Mouse (Mus musculus) right cerebral cortex, postnatal 14 days (tissue): ENCODE results near the gene Cgnl1.
A peak's percentile ranks its signal among the peaks of the same experiment; 100 is the strongest.

Experiments used
- DNase-seq: peaks from one replicate; pipeline ENCODE4 v3.0.0; 2022

Cgnl1 gene

GRCm38 (mm10) chr9:71617363-71617762 is 154.0 kb downstream of the Cgnl1 start:
- DNase-seq = peak; percentile 49

- peak; percentile 81 for DNase-seq
These were observed 155.2 kb downstream of the Cgnl1 start for GRCm38 (mm10) chr9:71616185-71616584.

- DNase-seq = peak; percentile 50
These were observed 156.8 kb downstream of the Cgnl1 start for GRCm38 (mm10) chr9:71614643-71615042.

DNA sequence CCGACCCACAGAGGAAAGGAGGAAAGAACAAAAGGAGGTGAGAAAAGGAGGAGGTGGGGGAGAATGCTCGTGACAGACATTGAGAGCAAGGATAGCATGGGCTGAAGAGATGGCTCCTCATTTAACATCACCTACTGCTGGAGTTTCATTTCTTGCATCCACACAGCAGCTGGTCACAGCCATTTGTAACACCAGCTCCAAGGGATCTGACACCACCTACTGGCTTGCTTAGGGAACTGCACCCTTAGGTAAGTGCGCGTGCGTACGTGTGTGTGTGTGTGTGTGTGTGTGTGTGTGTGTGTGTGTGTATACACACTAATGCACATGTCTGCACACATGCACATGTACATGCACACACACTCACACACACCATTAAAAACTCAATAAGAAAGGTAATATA is 158.4 kb downstream of the Cgnl1 start:
- DNase-seq = no peak

- no peak for DNase-seq
These were observed 159.5 kb downstream of the Cgnl1 start for GRCm38 (mm10) chr9:71611876-71612275.

GRCm38 (mm10) chr9:71609010-71609409 is 162.4 kb downstream of the Cgnl1 start:
- DNase-seq = no peak

DNA sequence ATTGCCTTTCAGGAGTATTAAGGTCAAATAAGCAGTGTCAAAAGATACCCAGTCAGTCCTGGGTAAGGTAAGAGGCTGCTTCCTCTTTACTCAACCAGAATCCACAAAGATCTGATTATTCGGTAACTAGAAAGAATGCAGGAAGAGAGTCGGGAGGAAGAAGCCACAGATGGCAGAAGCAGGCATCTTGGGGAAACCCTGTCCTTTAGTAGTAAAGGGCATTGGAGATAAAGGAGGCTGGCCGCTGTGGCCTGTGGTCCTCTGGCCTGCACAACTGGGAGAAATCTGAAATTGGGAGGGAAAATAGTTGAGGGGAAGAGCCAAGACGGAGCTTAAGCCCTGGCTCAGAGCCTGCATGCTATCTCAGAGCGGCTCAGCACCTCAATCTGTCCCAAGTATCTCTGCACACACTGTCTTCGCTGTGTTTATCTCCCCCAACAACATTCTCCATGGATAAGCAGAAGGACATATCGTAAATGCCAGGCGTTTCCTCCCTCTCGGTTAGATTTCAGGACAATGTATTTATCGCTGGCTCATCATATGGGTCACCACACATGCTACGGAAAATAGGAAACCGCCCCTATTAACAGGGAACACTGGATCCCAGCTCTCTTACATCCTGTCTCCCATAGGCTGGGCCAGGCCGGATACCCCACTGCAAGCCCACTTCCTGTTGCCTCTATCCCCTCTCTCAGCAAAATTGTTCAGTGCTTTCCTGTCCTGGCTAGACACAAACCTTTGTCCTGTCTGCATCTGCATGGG is 164.9 kb downstream of the Cgnl1 start:
- no peak for DNase-seq

DNA sequence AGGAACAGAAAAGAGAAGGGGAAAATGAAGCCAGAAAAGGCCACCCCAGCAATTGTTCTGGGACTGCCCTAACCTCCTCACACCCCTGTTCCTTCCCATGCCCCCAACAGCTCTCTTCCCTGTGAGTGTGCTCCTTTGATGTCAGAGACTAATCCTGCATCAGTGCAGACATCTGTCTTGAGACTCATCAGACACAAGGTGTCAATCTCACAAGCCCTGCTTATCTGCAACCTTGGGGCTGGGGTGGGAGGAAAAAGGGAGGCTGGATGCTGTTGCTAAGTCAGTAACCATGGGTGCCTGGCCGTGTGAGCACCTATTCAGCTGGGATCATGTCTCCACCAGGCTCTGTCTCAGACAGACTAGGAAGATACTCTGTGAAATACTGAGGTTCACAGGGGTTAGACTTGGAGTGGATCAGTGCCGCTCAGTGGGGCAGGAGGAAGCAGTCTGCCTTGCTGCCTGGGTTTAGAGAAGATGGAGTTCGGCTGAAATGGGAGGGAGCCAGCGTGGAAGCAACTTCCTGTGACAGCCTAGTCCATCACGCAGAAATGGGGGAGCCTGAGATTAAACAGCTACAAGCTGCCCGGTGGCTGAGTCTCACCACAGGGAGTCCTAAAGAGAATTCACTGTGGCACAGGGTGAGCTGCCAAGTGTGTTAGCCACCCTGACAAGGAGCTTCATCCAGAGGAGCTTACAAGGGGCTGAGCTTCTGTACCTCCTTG is 166.3 kb downstream of the Cgnl1 start:
- no peak for DNase-seq

- DNase-seq = no peak
These were observed 171.5 kb downstream of the Cgnl1 start for GRCm38 (mm10) chr9:71599861-71600260.

DNA sequence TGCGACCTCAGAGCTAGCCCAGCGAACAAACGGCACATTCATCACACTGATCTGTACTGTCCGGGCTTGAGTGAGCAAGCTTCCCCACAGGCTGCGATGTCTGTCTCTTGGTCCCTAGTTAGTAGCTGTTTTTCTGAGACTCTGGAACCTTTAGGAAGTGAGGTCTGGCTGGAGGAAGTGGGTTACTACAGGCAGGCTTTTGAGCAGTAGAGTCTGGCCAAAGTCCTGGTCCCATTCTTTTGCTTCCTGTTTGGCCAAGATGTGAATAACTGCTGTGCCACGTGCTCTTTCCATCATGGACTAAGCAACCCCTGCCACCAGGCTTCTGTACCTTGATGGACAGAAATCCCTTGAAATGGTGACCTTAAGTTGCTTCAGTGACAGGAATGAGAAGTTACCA is 174.5 kb downstream of the Cgnl1 start:
- DNase-seq = no peak

- DNase-seq = no peak
These were observed 178.7 kb downstream of the Cgnl1 start for GRCm38 (mm10) chr9:71592577-71593285.

- DNase-seq = peak; percentile 61
These were observed 179.4 kb downstream of the Cgnl1 start, which contains the start of gene Myzap for GRCm38 (mm10) chr9:71591938-71592548. Myzap (minus strand) TSS chr9:71592360.

- DNase-seq = no peak
These were observed 180.3 kb downstream of the Cgnl1 start for GRCm38 (mm10) chr9:71591106-71591505.

- no peak for DNase-seq
These were observed 181.6 kb downstream of the Cgnl1 start for GRCm38 (mm10) chr9:71589771-71590170.

DNA sequence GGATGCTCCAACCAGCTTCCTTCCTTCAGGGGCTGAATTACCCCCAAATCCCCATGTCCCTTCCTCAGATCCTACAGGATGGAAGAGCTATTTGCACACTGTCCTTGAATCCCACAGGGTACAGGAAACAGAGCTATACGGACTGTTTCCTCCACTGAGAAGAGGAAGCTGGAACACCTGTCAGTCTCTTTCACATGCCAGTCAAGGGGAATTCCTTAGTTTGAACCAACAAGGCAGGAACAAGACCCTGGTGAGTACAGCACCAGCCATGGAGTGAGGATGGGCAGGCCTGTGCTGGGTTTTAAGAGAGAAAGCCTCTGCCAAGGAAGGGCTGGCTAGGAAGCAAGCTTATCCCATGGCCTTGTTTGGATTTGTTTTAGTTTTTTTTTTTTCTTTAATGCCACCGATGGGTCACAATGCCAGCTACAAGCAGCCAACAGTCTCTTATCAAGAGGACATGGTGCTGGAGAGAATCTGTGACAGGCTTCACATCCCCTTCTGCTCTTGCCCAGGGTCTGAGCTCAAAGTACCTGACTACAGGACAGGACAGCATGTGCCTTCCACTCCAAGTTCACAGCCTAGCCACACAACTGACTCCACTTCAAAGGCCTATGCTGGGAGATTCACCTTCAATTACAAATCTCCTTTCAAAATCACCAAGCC is 182.3 kb downstream of the Cgnl1 start:
- no peak for DNase-seq

- no peak for DNase-seq
These were observed 185.0 kb downstream of the Cgnl1 start for GRCm38 (mm10) chr9:71586408-71586807.

- DNase-seq = no peak
These were observed 188.6 kb downstream of the Cgnl1 start for GRCm38 (mm10) chr9:71582771-71583170.

DNA sequence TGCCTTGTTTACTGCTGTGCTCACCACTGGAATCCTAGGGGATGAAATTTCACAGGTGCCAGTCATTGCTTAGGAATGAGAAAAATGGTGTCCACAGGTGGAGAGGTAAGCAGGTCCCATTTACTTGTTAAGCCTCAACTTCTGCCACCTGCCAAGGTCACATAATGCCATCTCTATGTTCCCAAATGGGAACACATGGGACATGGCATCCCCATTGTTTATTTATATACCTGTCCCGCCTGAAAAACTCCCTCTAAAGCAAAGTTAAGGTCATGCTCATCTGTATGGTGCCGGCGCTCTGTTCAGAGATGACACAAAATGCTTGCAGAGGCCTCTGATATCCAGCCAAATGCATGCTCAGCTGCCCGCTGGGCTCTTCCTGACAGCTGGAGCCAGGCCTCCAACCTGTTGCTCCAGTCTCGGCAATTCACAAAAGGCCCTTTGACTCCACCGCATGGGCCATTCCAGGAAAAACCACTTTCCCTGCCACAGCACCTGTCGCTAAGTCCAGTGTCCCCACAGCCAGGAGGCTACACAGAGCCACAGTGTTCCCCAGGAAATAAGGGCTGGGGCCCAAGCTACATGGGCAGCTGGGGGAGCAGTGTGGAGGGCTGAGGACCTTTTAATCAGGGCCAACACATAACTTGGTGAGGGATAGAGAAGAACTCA is 192.4 kb downstream of the Cgnl1 start:
- DNase-seq = peak; percentile 17
